Mouse (Mus musculus) liver, adult (tissue): Measurements from ENCODE around the gene Trim10.

Source experiments
- GATA4 ChIP-seq: IDR thresholded peaks from 2 replicates; pipeline ENCODE4 v1.6.1; 2014; ENCODE audit warnings: mild to moderate bottlenecking, low read length; ENCODE audit not compliant: insufficient replicate concordance

Trim10 gene

GRCm38 (mm10) chr17:36848911-36849310 is 20.5 kb upstream of the Trim10 start:
- TF ChIP-seq GATA4 = no peak

- TF ChIP-seq GATA4 = no peak
Observed at GRCm38 (mm10) chr17:36849992-36850391, 19.4 kb upstream of the Trim10 start.

GRCm38 (mm10) chr17:36851200-36851599 is 18.2 kb upstream of the Trim10 start:
- no peak for TF ChIP-seq GATA4

GRCm38 (mm10) chr17:36851627-36852026 is 17.7 kb upstream of the Trim10 start:
- no peak for TF ChIP-seq GATA4

- TF ChIP-seq GATA4 = no peak
Observed at GRCm38 (mm10) chr17:36855484-36855883, 13.9 kb upstream of the Trim10 start.

GRCm38 (mm10) chr17:36856236-36856635 is 13.1 kb upstream of the Trim10 start:
- TF ChIP-seq GATA4 = no peak

- TF ChIP-seq GATA4 = no peak
Observed at GRCm38 (mm10) chr17:36858181-36858580, 11.2 kb upstream of the Trim10 start.

GRCm38 (mm10) chr17:36861680-36862079 is 7.7 kb upstream of the Trim10 start:
- TF ChIP-seq GATA4 = no peak

- no peak for TF ChIP-seq GATA4
Observed at GRCm38 (mm10) chr17:36866719-36867527, 2.5 kb upstream of the Trim10 start, which contains the start of gene Trim15. Gene Trim15, minus strand, starts transcription at chr17:36867210.

GRCm38 (mm10) chr17:36868836-36869235 is 538 bp upstream of the Trim10 start:
- no peak for TF ChIP-seq GATA4

- TF ChIP-seq GATA4 = no peak
Observed at GRCm38 (mm10) chr17:36869955-36870810, 809 bp downstream of the Trim10 start.

GRCm38 (mm10) chr17:36874636-36875035 is 5.3 kb downstream of the Trim10 start:
- TF ChIP-seq GATA4 = no peak

- no peak for TF ChIP-seq GATA4
Observed at GRCm38 (mm10) chr17:36883350-36883749, 14.0 kb downstream of the Trim10 start.

- no peak for TF ChIP-seq GATA4
Observed at GRCm38 (mm10) chr17:36885132-36885790, 15.9 kb downstream of the Trim10 start.
